Mouse (Mus musculus): ENCODE data around the gene AW549877.

The AW549877 gene

GRCm38 (mm10) chr15:4000536-4000935, 5.0 kb upstream of the AW549877 start:
- TF ChIP-seq GATA4 (IDR thresholded peaks at IDR 0.05; ENCODE audit: insufficient replicate concordance, low read length), result no peak

- no peak for TF ChIP-seq GATA4 (IDR thresholded peaks at IDR 0.05; ENCODE audit: insufficient replicate concordance, low read length)
Observed at GRCm38 (mm10) chr15:3999144-3999543, 3.6 kb upstream of the AW549877 start.

GRCm38 (mm10) chr15:3996267-3997010, 895 bp upstream of the AW549877 start:
- TF ChIP-seq GATA4 (IDR thresholded peaks at IDR 0.05; ENCODE audit: insufficient replicate concordance, low read length), result no peak

- no peak for TF ChIP-seq GATA4 (IDR thresholded peaks at IDR 0.05; ENCODE audit: insufficient replicate concordance, low read length)
Observed at GRCm38 (mm10) chr15:3994852-3995447, 594 bp downstream of the AW549877 start.

- no peak for TF ChIP-seq GATA4 (IDR thresholded peaks at IDR 0.05; ENCODE audit: insufficient replicate concordance, low read length)
Observed at GRCm38 (mm10) chr15:3987981-3988380, 7.6 kb downstream of the AW549877 start.

GRCm38 (mm10) chr15:3984876-3985275, 10.7 kb downstream of the AW549877 start:
- no peak for TF ChIP-seq GATA4 (IDR thresholded peaks at IDR 0.05; ENCODE audit: insufficient replicate concordance, low read length)

GRCm38 (mm10) chr15:3982732-3983131, 12.8 kb downstream of the AW549877 start:
- TF ChIP-seq GATA4 (IDR thresholded peaks at IDR 0.05; ENCODE audit: insufficient replicate concordance, low read length), result no peak

GRCm38 (mm10) chr15:3979871-3980270, 15.7 kb downstream of the AW549877 start:
- no peak for TF ChIP-seq GATA4 (IDR thresholded peaks at IDR 0.05; ENCODE audit: insufficient replicate concordance, low read length)

- no peak for TF ChIP-seq GATA4 (IDR thresholded peaks at IDR 0.05; ENCODE audit: insufficient replicate concordance, low read length)
Observed at GRCm38 (mm10) chr15:3979061-3979848, 16.3 kb downstream of the AW549877 start, which contains the start of gene Fbxo4. TSS of gene Fbxo4 (minus strand) at chr15:3979573.

GRCm38 (mm10) chr15:3978279-3978678, 17.3 kb downstream of the AW549877 start:
- TF ChIP-seq GATA4 (IDR thresholded peaks at IDR 0.05; ENCODE audit: insufficient replicate concordance, low read length), result no peak

GRCm38 (mm10) chr15:3973300-3973699, 22.2 kb downstream of the AW549877 start:
- TF ChIP-seq GATA4 (IDR thresholded peaks at IDR 0.05; ENCODE audit: insufficient replicate concordance, low read length), result no peak

- TF ChIP-seq GATA4 (IDR thresholded peaks at IDR 0.05; ENCODE audit: insufficient replicate concordance, low read length), result no peak
Observed at GRCm38 (mm10) chr15:3970193-3970592, 25.4 kb downstream of the AW549877 start.

- no peak for TF ChIP-seq GATA4 (IDR thresholded peaks at IDR 0.05; ENCODE audit: insufficient replicate concordance, low read length)
Observed at GRCm38 (mm10) chr15:3969743-3970142, 25.8 kb downstream of the AW549877 start.

GRCm38 (mm10) chr15:3962251-3962650, 33.3 kb downstream of the AW549877 start:
- TF ChIP-seq GATA4 (IDR thresholded peaks at IDR 0.05; ENCODE audit: insufficient replicate concordance, low read length), result no peak

GRCm38 (mm10) chr15:3960094-3960493, 35.5 kb downstream of the AW549877 start:
- TF ChIP-seq GATA4 (IDR thresholded peaks at IDR 0.05; ENCODE audit: insufficient replicate concordance, low read length), result no peak

- no peak for TF ChIP-seq GATA4 (IDR thresholded peaks at IDR 0.05; ENCODE audit: insufficient replicate concordance, low read length)
Observed at GRCm38 (mm10) chr15:3957982-3958381, 37.6 kb downstream of the AW549877 start.
